Mouse (Mus musculus) limb, embryonic 14.5 days (tissue): ENCODE results near the gene Olfr764-ps1. TPM values are rescaled to one million over a fixed set of nuclear protein-coding genes. Genes with fewer than 3 reads are reported as not detected.
"Not testable (repeated sequence)": the region's sequence is repeated elsewhere in the genome, so short reads cannot be mapped to it uniquely, and the experiment has no call there.

Source experiments
- ATAC-seq: fragments of 200-750 bp; cut with Nextera tagmentation; 2 replicates; pipeline ENCODE4 v1.8.0; 2017; ENCODE audit warnings: low read depth, moderate number of reproducible peaks, moderate TSS enrichment; ENCODE audit not compliant: low FRiP score
- DNase-seq: peaks from one replicate; pipeline ENCODE4 v3.0.0-alpha.2; 2015; ENCODE audit warnings: low spot score
- H3K27ac ChIP-seq: fragments of 300-500 bp; sonication (generic); replicated peaks from 2 replicates; pipeline ENCODE4 v1.5.1; 2014; ENCODE audit warnings: low read depth, mild to moderate bottlenecking, low read length, moderate library complexity, mixed read lengths
- H3K27me3 ChIP-seq: fragments of 300-500 bp; sonication (generic); 2 replicates; pipeline ENCODE4 v1.6.1; 2014; ENCODE audit warnings: low read length, mixed read lengths; ENCODE audit not compliant: control insufficient read depth, insufficient read depth
- H3K36me3 ChIP-seq: fragments of 300-500 bp; sonication (generic); 2 replicates; pipeline ENCODE4 v1.6.1; 2014; ENCODE audit warnings: mild to moderate bottlenecking, low read length, moderate library complexity, mixed read lengths; ENCODE audit not compliant: control insufficient read depth, insufficient read depth
- H3K4me1 ChIP-seq: fragments of 300-500 bp; sonication (generic); 2 replicates; pipeline ENCODE4 v1.6.1; 2014; ENCODE audit warnings: antibody characterized with exemption, low read length, mixed read lengths; ENCODE audit not compliant: control insufficient read depth, insufficient read depth
- H3K4me2 ChIP-seq: fragments of 300-500 bp; sonication (generic); replicated peaks from 2 replicates; pipeline ENCODE4 v1.6.1; 2014; ENCODE audit warnings: low read depth, mild to moderate bottlenecking, low read length, moderate library complexity; ENCODE audit not compliant: severe bottlenecking
- H3K4me3 ChIP-seq: fragments of 300-500 bp; sonication (generic); replicated peaks from 2 replicates; pipeline ENCODE4 v1.5.1; 2014; ENCODE audit warnings: low read length
- H3K9ac ChIP-seq: fragments of 300-500 bp; sonication (generic); 2 replicates; pipeline ENCODE4 v1.6.1; 2014; ENCODE audit warnings: mild to moderate bottlenecking, low read depth, low read length, moderate library complexity; ENCODE audit not compliant: severe bottlenecking
- H3K9me3 ChIP-seq: fragments of 300-500 bp; sonication (generic); 2 replicates; pipeline ENCODE4 v1.6.1; 2016; ENCODE audit warnings: low read length; ENCODE audit not compliant: control insufficient read depth
- POLR2A ChIP-seq: fragments of 200-500 bp; IDR thresholded peaks from 2 replicates; pipeline ENCODE4 v1.8.0; 2012; ENCODE audit warnings: inconsistent platforms, mild to moderate bottlenecking, moderate library complexity, borderline replicate concordance; ENCODE audit not compliant: insufficient read depth, insufficient read length; ENCODE audit errors: extremely low read depth
- WGBS: fragments of 180-500 bp; shearing (Covaris S2); extraction: QIAGEN DNeasy Blood & Tissue Kit; methylation state at CpG from one replicate; pipeline ENCODE4 v1.1.7; 2014; 5-methylcytosine and 5-hydroxymethylcytosine counted together
- polyA plus RNA-seq, 2 experiments: library from polyadenylated mRNA; depleted of rRNA in 1 of 2; stranded (reverse) in 1 of 2; unstranded in 1 of 2; fragments of >200 nt; fragmentation: Nextera tagmentation in 1 of 2; extraction: Ambion mirVana in 1 of 2; gene quantifications; 2 replicates each; pipeline versions ENCODE4 v1.2.1 to v1.2.3; 2012 to 2014

The Olfr764-ps1 gene
- polyA plus RNA-seq, 2 experiments: 0.01 TPM; not detected in 1

GRCm38 (mm10) chr10:129004032-129004920 lies 35.4 kb downstream of the Olfr764-ps1 start:
- no peaks in the 10 kb centered on the region for H3K27me3 ChIP-seq
- H3K4me3 ChIP-seq: no peak overlapping the region
- TF ChIP-seq POLR2A: no peak
- DNase-seq (no peak), ATAC-seq (no peak)
- H3K36me3 ChIP-seq: no peaks in the 10 kb centered on the region
- H3K4me2 ChIP-seq: no peak overlapping the region
- no peak overlapping the region for H3K9ac ChIP-seq
- WGBS: 76% methylated on average over 14 of the region's 14 CpGs
- H3K4me1 ChIP-seq: no peaks in the 10 kb centered on the region
- no peak overlapping the region for H3K27ac ChIP-seq
- no peaks in the 10 kb centered on the region for H3K9me3 ChIP-seq

GRCm38 (mm10) chr10:128996523-128997040 lies 43.1 kb downstream of the Olfr764-ps1 start:
- H3K27ac ChIP-seq: no peak overlapping the region
- H3K4me2 ChIP-seq: no peak overlapping the region
- 82% methylated on average over 4 of the region's 4 CpGs for WGBS
- TF ChIP-seq POLR2A: no peak
- H3K9me3 ChIP-seq: no peaks in the 10 kb centered on the region
- ATAC-seq: no peak
- no peaks in the 10 kb centered on the region for H3K27me3 ChIP-seq
- no peaks in the 10 kb centered on the region for H3K4me1 ChIP-seq
- no peak overlapping the region for H3K9ac ChIP-seq
- no peaks in the 10 kb centered on the region for H3K36me3 ChIP-seq
- DNase-seq: no peak
- no peak overlapping the region for H3K4me3 ChIP-seq

DNA sequence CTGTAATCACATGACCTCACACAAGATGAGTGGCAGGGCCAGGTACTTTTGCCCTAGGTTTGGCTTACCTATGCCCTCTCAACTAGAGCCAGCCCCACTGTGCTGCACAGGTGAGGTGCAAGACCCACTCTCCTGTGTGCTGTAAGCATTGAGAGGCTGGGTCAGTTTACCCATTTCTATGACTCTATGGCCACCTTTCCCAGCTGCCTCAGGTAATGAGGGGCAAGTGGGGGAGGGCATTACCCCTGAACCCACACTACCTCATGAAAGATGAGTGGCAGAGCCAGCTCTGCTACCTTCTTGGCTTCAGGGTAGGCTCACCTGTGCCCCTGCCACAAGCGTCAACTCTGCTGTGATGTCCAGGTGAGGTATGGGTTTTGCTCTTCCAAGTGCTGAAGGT lies 43.9 kb downstream of the Olfr764-ps1 start:
- TF ChIP-seq POLR2A: no peak

GRCm38 (mm10) chr10:128990994-128991393 lies 48.7 kb downstream of the Olfr764-ps1 start:
- no peak for TF ChIP-seq POLR2A
- DNase-seq (no peak), ATAC-seq (no peak)
- no peak overlapping the region for H3K27ac ChIP-seq
- H3K27me3 ChIP-seq: no peaks in the 10 kb centered on the region
- no peak overlapping the region for H3K4me2 ChIP-seq
- no peak overlapping the region for H3K4me3 ChIP-seq
- no peaks in the 10 kb centered on the region for H3K4me1 ChIP-seq
- H3K36me3 ChIP-seq: no peaks in the 10 kb centered on the region
- H3K9me3 ChIP-seq: no peaks in the 10 kb centered on the region
- no peak overlapping the region for H3K9ac ChIP-seq

More for the DNA sequence above, 43.9 kb downstream of the Olfr764-ps1 start:
- DNase-seq (no peak), ATAC-seq (no peak)
- H3K27me3 ChIP-seq: no peaks in the 10 kb centered on the region
- WGBS: 81% methylated on average over 1 of the region's 1 CpGs
- no peak overlapping the region for H3K9ac ChIP-seq
- H3K9me3 ChIP-seq: no peaks in the 10 kb centered on the region
- no peaks in the 10 kb centered on the region for H3K36me3 ChIP-seq
- H3K27ac ChIP-seq: no peak overlapping the region
- no peaks in the 10 kb centered on the region for H3K4me1 ChIP-seq
- no peak overlapping the region for H3K4me3 ChIP-seq
- H3K4me2 ChIP-seq: no peak overlapping the region

- 58% methylated on average over 7 of the region's 10 CpGs for WGBS
- H3K9ac ChIP-seq, H3K27me3 ChIP-seq, H3K4me3 ChIP-seq, H3K27ac ChIP-seq, H3K4me1 ChIP-seq, H3K9me3 ChIP-seq, DNase-seq, H3K4me2 ChIP-seq, H3K36me3 ChIP-seq, ATAC-seq: not testable (repeated sequence)
These were observed 49.4 kb downstream of the Olfr764-ps1 start for GRCm38 (mm10) chr10:128990129-128990850.

- H3K27ac ChIP-seq, H3K36me3 ChIP-seq, ATAC-seq, H3K4me3 ChIP-seq, H3K4me1 ChIP-seq, H3K4me2 ChIP-seq, H3K27me3 ChIP-seq, H3K9ac ChIP-seq, H3K9me3 ChIP-seq, DNase-seq: not testable (repeated sequence)
- WGBS: 40% methylated on average over 1 of the region's 1 CpGs
These were observed 50.6 kb downstream of the Olfr764-ps1 start, which contains the start of gene Olfr9 for GRCm38 (mm10) chr10:128989131-128989530. TSS of gene Olfr9 (plus strand) at chr10:128989431.
